In genomic region chr3:65929821-65930633, GRCm38 (mm10) we compare ENCODE assay signal across 8 mouse cellular contexts. TPM values are rescaled to one million over a fixed set of nuclear protein-coding genes. Genes with fewer than 3 reads are reported as not detected.
DNase-seq lines count a peak whose midpoint lies in the region; ATAC-seq and TF ChIP-seq lines count a peak whose summit lies in the region.

No protein-coding gene starts in this region.

- H3K9me3 ChIP-seq in embryonic facial prominence, embryonic 15.5 days (replicated peaks) = no peaks in the 10 kb centered on the region
- H3K9me3 ChIP-seq in heart, postnatal 0 days (replicated peaks; ENCODE audit: control insufficient read depth, low read length) = no peaks in the 10 kb centered on the region
- H3K9me3 ChIP-seq in liver, embryonic 16.5 days (replicated peaks; ENCODE audit: control insufficient read depth, low read length) = no peaks in the 10 kb centered on the region
- no peaks in the 10 kb centered on the region for H3K9me3 ChIP-seq in neural tube, embryonic 12.5 days

- peak overlapping the region; percentile 57 for H3K27ac ChIP-seq in bone marrow macrophage, adult 2 months (ENCODE audit: insufficient read depth, low read depth, low read length)
- H3K27ac ChIP-seq in embryonic facial prominence, embryonic 15.5 days (replicated peaks) = 0 out of 2 replicates have a peak overlapping the region, but pooled peaks have one; percentile 6
- no peak overlapping the region for H3K27ac ChIP-seq in heart, postnatal 0 days (ENCODE audit: low read depth)
- H3K27ac ChIP-seq in liver, embryonic 16.5 days (ENCODE audit: low read length) = no peak overlapping the region
- no peak overlapping the region for H3K27ac ChIP-seq in neural tube, embryonic 12.5 days
- H3K27ac ChIP-seq in thymus, adult 2 months (ENCODE audit: control insufficient read depth, insufficient read depth, low read length) = no peak overlapping the region

- no peak for ATAC-seq in embryonic facial prominence, embryonic 15.5 days (ENCODE audit: insufficient number of reproducible peaks, low FRiP score, low TSS enrichment, low read depth)
- ATAC-seq in heart, postnatal 0 days (ENCODE audit: insufficient read depth, low read depth) = peak; percentile 28; the same call in 1 of the 2 replicates
- ATAC-seq in liver, embryonic 16.5 days (ENCODE audit: low read depth) = no peak; the same call in 1 of the 2 replicates
- ATAC-seq in neural tube, embryonic 12.5 days (ENCODE audit: low FRiP score, low read depth) = peak; percentile 62

- TF ChIP-seq CTCF in bone marrow macrophage, adult 2 months (IDR thresholded peaks at IDR 0.05; ENCODE audit: low read depth, low read length) = no peak; the same call in 1 of the 2 replicates
- TF ChIP-seq CTCF in heart, postnatal 0 days (IDR thresholded peaks at IDR 0.05; ENCODE audit: low read depth) = peak; percentile 82
- peak; percentile 56; the same call in 1 of the 2 replicates for TF ChIP-seq CTCF in thymus, adult 2 months (IDR thresholded peaks at IDR 0.05; ENCODE audit: borderline replicate concordance, control insufficient read depth, extremely low read depth, insufficient read depth, low read length, poor library complexity)

- peak overlapping the region; percentile 40 for H3K4me3 ChIP-seq in bone marrow macrophage, adult 2 months (ENCODE audit: insufficient read depth, low read length)
- H3K4me3 ChIP-seq in embryonic facial prominence, embryonic 15.5 days (replicated peaks) = peak overlapping the region; percentile 22
- peak overlapping the region; percentile 34 for H3K4me3 ChIP-seq in heart, postnatal 0 days (ENCODE audit: low read depth, low read length)
- peak overlapping the region; percentile 1; the same call in 1 of the 2 replicates for H3K4me3 ChIP-seq in liver, embryonic 16.5 days (ENCODE audit: low read depth, low read length)
- H3K4me3 ChIP-seq in neural tube, embryonic 12.5 days = no peak overlapping the region
- no peak overlapping the region for H3K4me3 ChIP-seq in thymus, adult 2 months (ENCODE audit: control insufficient read depth, insufficient read depth, low read length)

- H3K36me3 ChIP-seq in embryonic facial prominence, embryonic 15.5 days = no peaks in the 10 kb centered on the region
- no peaks in the 10 kb centered on the region for H3K36me3 ChIP-seq in heart, postnatal 0 days (replicated peaks; ENCODE audit: control insufficient read depth, insufficient read depth, low read length)
- H3K36me3 ChIP-seq in liver, embryonic 16.5 days (ENCODE audit: control insufficient read depth, insufficient read depth) = no peaks in the 10 kb centered on the region
- H3K36me3 ChIP-seq in neural tube, embryonic 12.5 days = no peaks in the 10 kb centered on the region
- no peaks in the 10 kb centered on the region for H3K36me3 ChIP-seq in thymus, adult 2 months (ENCODE audit: control insufficient read depth, insufficient read depth, low read length)

- peak overlapping the region; percentile 46 for H3K4me2 ChIP-seq in embryonic facial prominence, embryonic 15.5 days (replicated peaks)
- peak overlapping the region; percentile 61 for H3K4me2 ChIP-seq in heart, postnatal 0 days (ENCODE audit: low read depth, low read length)
- peak overlapping the region; percentile 28 for H3K4me2 ChIP-seq in liver, embryonic 16.5 days (ENCODE audit: low read depth, low read length)
- peak overlapping the region; percentile 53 for H3K4me2 ChIP-seq in neural tube, embryonic 12.5 days (replicated peaks)

- no peaks in the 10 kb centered on the region for H3K27me3 ChIP-seq in embryonic facial prominence, embryonic 15.5 days
- H3K27me3 ChIP-seq in heart, postnatal 0 days (ENCODE audit: control insufficient read depth, insufficient read depth, low read length) = no peaks in the 10 kb centered on the region
- H3K27me3 ChIP-seq in liver, embryonic 16.5 days (ENCODE audit: control insufficient read depth, insufficient read depth, low read depth, low read length) = no peaks in the 10 kb centered on the region
- no peaks in the 10 kb centered on the region for H3K27me3 ChIP-seq in neural tube, embryonic 12.5 days (replicated peaks)
- H3K27me3 ChIP-seq in thymus, adult 2 months (ENCODE audit: control insufficient read depth, insufficient read depth, low read length) = no peaks in the 10 kb centered on the region

- no peak overlapping the region for H3K9ac ChIP-seq in embryonic facial prominence, embryonic 15.5 days
- H3K9ac ChIP-seq in heart, postnatal 0 days (replicated peaks; ENCODE audit: low read depth, low read length) = no peak overlapping the region; the same call in 1 of the 2 replicates
- peak overlapping the region; percentile 6; the same call in 1 of the 2 replicates for H3K9ac ChIP-seq in liver, embryonic 16.5 days (ENCODE audit: low read depth, low read length)
- no peak overlapping the region for H3K9ac ChIP-seq in neural tube, embryonic 12.5 days

- DNase-seq in CD8-positive naive resting alpha-beta T cell, adult 2 months (ENCODE audit: low read depth in 2 of 2, low spot score in 2 of 2) = peak; percentile 38 to 65
- peak; percentile 77 for DNase-seq in heart, postnatal 0 days (ENCODE audit: low spot score)
- DNase-seq in kidney, postnatal 36 days = peak; percentile 76 to 87
- peak; percentile 74 for DNase-seq in thymus, adult 2 months

- H3K4me1 ChIP-seq in bone marrow macrophage, adult 2 months (ENCODE audit: control insufficient read depth, insufficient read depth, low read length) = peaks cover 34% of the 10 kb centered on the region
- peaks cover 28% of the 10 kb centered on the region for H3K4me1 ChIP-seq in embryonic facial prominence, embryonic 15.5 days
- peaks cover 20% of the 10 kb centered on the region for H3K4me1 ChIP-seq in heart, postnatal 0 days (ENCODE audit: control insufficient read depth, insufficient read depth)
- H3K4me1 ChIP-seq in liver, embryonic 16.5 days (ENCODE audit: control insufficient read depth, low read depth, low read length) = peaks cover 5% of the 10 kb centered on the region
- peaks cover 17% of the 10 kb centered on the region for H3K4me1 ChIP-seq in neural tube, embryonic 12.5 days
- H3K4me1 ChIP-seq in thymus, adult 2 months (replicated peaks; ENCODE audit: control insufficient read depth, insufficient read depth, low read length) = peaks cover 11% of the 10 kb centered on the region

- 0 out of 2 replicates have a peak, but pooled peaks have one; percentile 22 for TF ChIP-seq EP300 in heart, postnatal 0 days (IDR thresholded peaks at IDR 0.05; ENCODE audit: low read depth)

- no peak for TF ChIP-seq POLR2A in bone marrow macrophage, adult 2 months (IDR thresholded peaks at IDR 0.05; ENCODE audit: borderline replicate concordance, low read depth, low read length)
- 0 out of 2 replicates have a peak, but pooled peaks have one; percentile 25 for TF ChIP-seq POLR2A in thymus, adult 2 months (IDR thresholded peaks at IDR 0.05; ENCODE audit: control insufficient read depth, extremely low read depth, insufficient read depth, low read length, poor library complexity)

- 16% methylated on average over 20 of the region's 20 CpGs for WGBS in embryonic facial prominence, embryonic 15.5 days
- 17% methylated on average over 20 of the region's 20 CpGs for WGBS in heart, postnatal 0 days
- 19% methylated on average over 20 of the region's 20 CpGs for WGBS in liver, embryonic 16.5 days (ENCODE audit: insufficient replicate concordance)
- WGBS in neural tube, embryonic 12.5 days = 25% methylated on average over 20 of the region's 20 CpGs
- 27% methylated on average over 20 of the region's 20 CpGs for WGBS in thymus, adult 2 months

RNA-seq across cellular contexts. Expression of gene Ccnl1, which starts 28.0 kb away (rescaled TPM):
- 226 and 264 TPM in 2 replicates for polyA plus RNA-seq in bone marrow macrophage, adult 2 months (2012; ENCODE audit: insufficient read depth, insufficient read length, missing spikeins)
- polyA plus RNA-seq in embryonic facial prominence, embryonic 15.5 days (2015; fragmentation: Nextera tagmentation; extraction: Ambion mirVana) = 106 and 107 TPM in 2 replicates
- total RNA-seq in heart, postnatal 0 days (2014; rRNA removed; ENCODE audit: low replicate concordance) = 26.7 and 33.9 TPM in 2 replicates
- 38.0 and 38.5 TPM in 2 replicates for polyA plus RNA-seq in heart, postnatal 0 days (2015; fragmentation: Nextera tagmentation; extraction: Ambion mirVana)
- 46.1 and 47.0 TPM in 2 replicates for polyA plus RNA-seq in liver, embryonic 16.5 days (2015; fragmentation: Nextera tagmentation; extraction: Ambion mirVana)
- 96.3 and 117 TPM in 2 replicates for polyA plus RNA-seq in neural tube, embryonic 12.5 days (2016; fragmentation: Nextera tagmentation; extraction: Ambion mirVana)
- 171 and 266 TPM in 2 replicates for polyA plus RNA-seq in thymus, adult 2 months (2012; rRNA removed)

Comparison
In these comparisons a context has a peak if more than half of its experiments do, and no peak if none do; other contexts are left out.
1. H3K27ac ChIP-seq: peak in bone marrow macrophage, adult 2 months (single experiment) and embryonic facial prominence, embryonic 15.5 days (single experiment); none in heart, postnatal 0 days (single experiment), liver, embryonic 16.5 days (single experiment), neural tube, embryonic 12.5 days (single experiment) and thymus, adult 2 months (single experiment).
2. H3K4me3 ChIP-seq: peak in bone marrow macrophage, adult 2 months (single experiment), embryonic facial prominence, embryonic 15.5 days (single experiment), heart, postnatal 0 days (single experiment) and liver, embryonic 16.5 days (single experiment); none in neural tube, embryonic 12.5 days (single experiment) and thymus, adult 2 months (single experiment).
3. ATAC-seq: peak in heart, postnatal 0 days (single experiment) and neural tube, embryonic 12.5 days (single experiment); none in embryonic facial prominence, embryonic 15.5 days (single experiment) and liver, embryonic 16.5 days (single experiment).
4. Peak in every context shown above with its lines, with median percentiles within 50 percentile points of each other: DNase-seq and H3K4me2 ChIP-seq.